Mouse (Mus musculus): ENCODE results near the gene Pde7b.
A peak's percentile ranks its signal among the peaks of the same experiment; 100 is the strongest.

The Pde7b gene

GRCm38 (mm10) chr10:20421299-20421883, 303.5 kb downstream of the Pde7b start:
- no peak for DNase-seq (ENCODE audit: low spot score in 2 of 2)

DNA sequence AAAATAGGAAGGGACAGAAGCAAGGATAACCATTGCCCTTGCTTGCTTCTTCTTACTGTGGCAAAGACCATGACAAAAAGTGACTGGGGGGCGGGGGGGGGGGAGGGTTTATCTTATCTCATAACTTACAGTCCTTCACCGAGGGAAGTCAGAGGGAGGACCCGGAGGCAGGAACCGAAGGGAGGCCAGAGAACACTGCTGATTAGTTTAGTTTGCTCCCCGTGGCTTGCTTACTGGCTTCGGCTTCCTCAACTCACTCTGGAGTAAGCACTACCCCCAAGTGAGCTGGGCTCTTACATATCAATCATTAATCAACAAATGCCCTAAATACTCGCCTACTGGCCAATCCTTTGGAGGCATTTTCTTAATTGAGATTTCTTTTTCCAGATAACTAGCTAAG, 304.6 kb downstream of the Pde7b start:
- DNase-seq (ENCODE audit: low spot score in 2 of 2), result no peak

DNA sequence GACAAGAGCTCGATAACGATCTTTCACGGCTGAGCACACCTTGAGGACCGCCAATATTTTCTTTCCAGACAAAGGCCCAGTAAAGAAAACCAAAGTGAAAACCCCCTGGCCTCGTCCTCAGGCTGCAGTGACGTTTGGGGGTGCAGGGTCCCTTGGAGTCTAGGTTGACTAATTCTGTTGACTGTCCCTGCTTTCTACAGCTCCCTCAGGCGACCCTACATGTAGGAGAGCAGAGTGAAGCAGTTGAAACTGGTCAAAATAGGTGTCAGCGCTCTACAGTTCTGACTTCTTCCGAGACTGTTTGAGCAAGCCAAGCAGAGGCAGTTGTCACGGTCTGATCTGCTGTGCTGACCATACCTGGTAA, 306.0 kb downstream of the Pde7b start:
- no peak for DNase-seq (ENCODE audit: low spot score in 2 of 2)

- DNase-seq (ENCODE audit: low spot score in 2 of 2), result no peak
These were observed 306.5 kb downstream of the Pde7b start for GRCm38 (mm10) chr10:20418202-20418855.

DNA sequence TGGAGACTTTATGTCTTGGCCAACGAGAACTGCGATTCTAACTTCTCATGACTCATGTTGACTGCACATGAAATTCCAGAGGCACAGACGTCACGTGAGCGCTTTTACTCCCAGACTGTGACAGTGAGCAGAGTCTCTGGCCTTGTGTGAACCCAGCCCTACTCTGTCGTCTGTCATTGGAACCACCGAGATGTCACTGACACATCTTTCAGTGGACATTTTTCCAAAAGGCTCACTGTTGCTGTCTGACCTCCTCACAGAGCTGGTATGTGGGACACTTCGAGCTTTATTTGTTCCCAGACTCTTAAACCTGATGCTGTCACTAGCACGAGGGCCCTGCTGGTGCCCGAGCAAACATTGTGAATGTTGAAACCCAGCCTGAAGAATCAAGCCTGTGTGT, 315.7 kb downstream of the Pde7b start:
- no peak for DNase-seq (ENCODE audit: low spot score in 2 of 2)

DNA sequence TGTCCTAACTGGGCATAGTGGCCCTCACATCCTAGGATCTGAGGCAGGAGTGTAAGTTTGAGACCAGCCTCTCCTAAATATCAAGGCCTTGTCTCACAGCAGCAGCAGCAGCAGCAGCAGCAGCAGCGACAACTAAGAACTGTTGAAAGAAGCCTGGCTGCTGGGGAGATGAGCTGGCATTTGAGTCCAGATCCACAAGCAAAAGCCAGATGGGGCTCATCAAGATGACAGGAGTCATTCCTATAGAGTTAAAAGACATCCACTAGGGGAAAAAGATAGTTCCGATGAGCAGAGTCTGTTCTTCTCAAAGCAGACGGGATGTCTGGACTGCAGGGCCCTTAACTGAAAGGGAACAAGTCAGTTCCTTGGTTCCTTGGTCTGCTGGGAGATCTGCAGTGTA, 316.5 kb downstream of the Pde7b start:
- DNase-seq (ENCODE audit: low spot score in 2 of 2), result no peak

DNA sequence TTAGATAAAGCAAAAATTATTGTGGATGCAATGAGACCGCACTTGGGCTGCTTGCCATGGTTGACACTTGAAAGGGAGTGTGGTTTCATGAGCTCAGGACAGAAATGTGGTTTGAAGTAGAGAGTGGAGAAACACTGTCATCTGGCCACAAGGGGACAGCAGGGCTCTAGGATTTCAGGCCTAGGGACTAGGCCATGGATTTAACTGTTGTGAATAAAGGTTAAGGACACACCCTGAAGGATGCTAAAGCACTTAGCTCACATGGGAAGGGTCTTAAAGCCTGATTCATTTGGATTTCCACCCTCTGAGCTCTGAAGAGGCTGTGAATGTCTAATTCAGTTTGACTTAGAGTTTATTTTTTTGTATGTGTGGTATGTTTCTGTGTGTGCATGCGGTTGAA, 319.4 kb downstream of the Pde7b start:
- DNase-seq (ENCODE audit: low spot score in 2 of 2), result peak in 1 of 2 experiments; percentile 7

GRCm38 (mm10) chr10:20402941-20403340, 321.9 kb downstream of the Pde7b start:
- no peak for DNase-seq (ENCODE audit: low spot score in 2 of 2)

DNA sequence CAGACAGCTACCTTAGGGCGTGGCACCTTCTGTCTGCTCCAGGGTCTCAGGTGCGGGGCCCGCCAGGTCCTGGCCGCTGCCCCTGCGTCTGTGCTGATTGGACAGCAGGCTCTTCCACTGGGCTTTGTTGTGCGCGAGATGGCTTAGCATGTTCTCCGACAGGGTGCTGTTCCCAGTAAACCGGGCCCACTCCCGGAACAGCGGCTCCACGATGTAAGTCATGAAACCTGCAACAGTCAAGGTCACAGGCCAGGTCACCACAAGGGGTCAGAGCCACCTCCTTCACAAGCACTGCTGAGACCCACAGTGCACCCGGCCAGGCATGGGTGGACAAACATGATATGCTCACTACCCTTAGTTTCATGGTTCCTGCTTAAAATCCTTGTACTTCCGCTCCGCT, 324.5 kb downstream of the Pde7b start:
- no peak for DNase-seq (ENCODE audit: low spot score in 2 of 2)

DNA sequence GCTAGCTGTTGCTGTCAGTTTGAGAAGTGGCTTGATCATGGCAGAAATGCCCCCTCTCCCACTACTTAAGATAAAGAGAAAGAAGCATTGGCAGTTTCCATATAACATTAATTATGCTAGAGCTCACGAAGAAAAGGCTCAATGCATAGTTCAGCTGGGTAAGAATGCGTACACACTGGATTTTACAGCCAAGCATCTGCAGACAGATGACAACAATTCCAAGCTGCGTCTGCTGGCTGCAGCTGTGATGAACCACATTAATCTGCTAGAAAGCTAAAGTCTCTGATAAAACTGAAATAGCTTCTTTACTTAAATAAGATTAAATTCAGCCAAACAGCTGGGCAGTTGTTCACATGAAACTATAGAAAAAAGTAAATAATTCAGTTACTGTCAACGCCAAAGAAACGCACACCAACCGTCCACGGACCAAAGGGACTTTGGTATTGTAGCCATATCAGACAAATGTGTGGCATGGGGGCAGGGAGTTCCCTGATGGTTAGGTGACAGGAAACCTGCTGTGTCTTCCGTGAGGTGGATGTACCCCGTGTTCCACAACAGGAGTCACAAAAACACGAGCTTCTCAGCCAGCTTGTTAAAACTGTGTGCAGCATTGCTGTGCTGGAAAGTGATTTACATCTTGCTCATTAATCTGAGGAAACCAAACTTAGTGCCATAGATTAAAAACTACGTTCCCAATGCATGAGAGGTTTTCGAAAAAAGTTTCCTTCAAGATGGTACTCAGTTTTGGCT, 326.1 kb downstream of the Pde7b start:
- no peak for DNase-seq (ENCODE audit: low spot score in 2 of 2)

- no peak for DNase-seq (ENCODE audit: low spot score in 2 of 2)
These were observed 326.7 kb downstream of the Pde7b start for GRCm38 (mm10) chr10:20398224-20398623.

DNA sequence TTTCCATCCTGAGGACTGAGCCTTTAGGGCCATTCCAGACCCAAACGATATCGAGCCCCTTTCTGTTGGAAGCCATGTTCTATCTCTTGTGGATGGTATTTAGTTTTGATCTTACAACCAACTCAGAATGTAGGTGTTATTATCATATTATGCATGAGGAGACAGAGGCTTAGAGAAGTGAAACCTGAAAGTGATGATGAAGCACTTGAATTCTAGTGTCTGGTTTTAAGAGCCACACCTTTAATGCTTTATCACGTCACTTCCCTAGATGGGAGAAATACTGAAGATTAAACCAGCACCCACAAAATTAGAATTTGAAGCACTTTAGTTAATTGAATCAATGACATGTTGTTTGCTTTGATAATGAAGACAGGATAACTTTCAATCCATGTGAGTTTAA, 329.1 kb downstream of the Pde7b start:
- DNase-seq (ENCODE audit: low spot score in 2 of 2), result no peak

- no peak for DNase-seq (ENCODE audit: low spot score in 2 of 2)
These were observed 330.1 kb downstream of the Pde7b start for GRCm38 (mm10) chr10:20394815-20395214.

DNA sequence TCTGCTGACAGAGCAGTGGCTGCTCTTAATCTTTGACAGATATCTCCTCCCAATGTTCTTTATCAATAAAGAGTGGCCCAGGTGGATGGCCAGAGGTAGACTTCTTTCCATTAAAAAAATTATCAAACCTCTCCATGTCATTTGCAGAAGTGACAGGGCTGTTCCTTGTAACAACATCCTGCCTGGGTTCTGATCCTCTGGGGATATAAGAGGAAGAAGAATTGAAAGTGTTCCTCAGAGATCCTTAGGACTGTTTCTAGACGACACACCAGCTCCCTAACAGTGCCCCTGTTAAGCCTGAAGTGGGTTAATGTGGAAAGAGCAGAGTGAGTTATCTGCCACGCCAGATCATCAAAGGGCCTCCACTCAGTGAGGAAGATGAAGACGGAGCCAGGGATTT, 334.3 kb downstream of the Pde7b start:
- DNase-seq (ENCODE audit: low spot score in 2 of 2), result no peak

- no peak for DNase-seq (ENCODE audit: low spot score in 2 of 2)
These were observed 342.0 kb downstream of the Pde7b start for GRCm38 (mm10) chr10:20382807-20383419.

DNA sequence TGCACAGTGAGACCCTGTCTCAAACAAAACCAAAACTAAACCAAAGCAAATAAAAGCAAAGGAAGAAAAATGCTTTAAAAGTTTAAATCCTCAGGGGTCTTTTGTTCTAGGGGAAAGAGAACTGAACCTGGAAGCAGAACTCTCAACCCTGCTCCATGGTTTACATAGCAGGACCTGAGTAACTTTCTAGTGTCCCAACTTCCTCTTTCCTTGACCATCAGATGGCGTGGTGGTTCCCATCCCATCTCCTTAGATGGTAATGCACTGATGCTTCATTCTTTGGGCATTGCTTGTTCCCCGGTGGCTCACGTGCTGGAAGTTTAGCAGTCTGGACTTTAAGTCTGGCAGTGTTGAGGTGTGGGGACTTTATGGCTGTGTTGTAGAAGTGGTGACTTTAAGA, 343.5 kb downstream of the Pde7b start:
- no peak for DNase-seq (ENCODE audit: low spot score in 2 of 2)

GRCm38 (mm10) chr10:20380798-20381197, 344.1 kb downstream of the Pde7b start:
- DNase-seq (ENCODE audit: low spot score in 2 of 2), result no peak

- DNase-seq (ENCODE audit: low spot score in 2 of 2), result no peak
These were observed 345.7 kb downstream of the Pde7b start for GRCm38 (mm10) chr10:20379071-20379735.

GRCm38 (mm10) chr10:20377621-20378020, 347.3 kb downstream of the Pde7b start:
- DNase-seq (ENCODE audit: low spot score in 2 of 2), result no peak

DNA sequence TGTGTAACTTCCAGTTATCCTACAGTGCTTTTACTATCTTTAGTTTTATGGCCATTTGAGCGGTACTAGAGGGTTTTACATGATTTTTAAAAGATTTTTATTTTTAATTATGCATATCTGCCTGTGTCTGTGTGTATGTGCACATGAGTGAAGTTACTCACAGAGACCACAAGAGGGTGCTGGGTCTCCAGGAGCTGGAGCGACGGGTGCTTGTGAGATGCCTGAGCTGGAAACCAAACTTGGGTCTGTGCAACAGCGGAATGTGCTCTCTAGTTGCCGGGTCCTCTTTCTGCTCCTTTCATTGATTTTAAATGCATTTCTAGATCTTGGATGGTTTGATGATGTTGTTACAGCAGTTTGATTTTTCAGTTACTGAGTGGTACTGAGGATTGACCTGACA, 352.8 kb downstream of the Pde7b start:
- no peak for DNase-seq (ENCODE audit: low spot score in 2 of 2)

- DNase-seq (ENCODE audit: low spot score in 2 of 2), result no peak
These were observed 362.3 kb downstream of the Pde7b start for GRCm38 (mm10) chr10:20362450-20363118.
